Mouse (Mus musculus): ENCODE measurements around the gene Asphd1.

Asphd1 gene

DNA sequence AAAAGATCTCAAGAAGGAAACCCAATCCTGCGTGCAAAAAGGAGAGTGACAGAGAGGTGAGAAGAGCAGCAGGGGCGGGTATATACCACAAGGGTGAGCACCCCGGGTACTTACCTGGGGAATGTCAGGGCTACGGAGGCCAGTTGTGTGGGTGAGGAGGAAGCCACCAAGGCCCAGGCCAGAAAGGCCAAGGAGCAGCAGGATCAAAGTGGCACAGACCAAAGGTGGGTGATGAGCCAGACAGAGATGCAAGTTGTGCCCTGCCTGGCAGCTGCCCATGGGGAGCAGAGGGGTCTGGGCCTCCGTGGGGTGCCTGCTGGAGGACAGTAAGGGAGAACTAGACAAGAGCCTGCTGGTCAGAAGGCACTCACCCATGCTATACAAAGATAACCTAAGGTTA, 52.5 kb downstream of the Asphd1 start:
- DNase-seq (ENCODE audit: extremely low read depth, low read depth): no peak
